Mouse (Mus musculus): ENCODE data around the gene Gm28308.

The Gm28308 gene

GRCm38 (mm10) chr6:52165441-52166370, 47.4 kb downstream of the Gm28308 start:
- no peak for DNase-seq

GRCm38 (mm10) chr6:52164626-52165440, 48.3 kb downstream of the Gm28308 start, which contains the start of gene Hoxa2:
Gene Hoxa2, minus strand, starts transcription at chr6:52164831.
- DNase-seq, result no peak

GRCm38 (mm10) chr6:52164051-52164625, 49.0 kb downstream of the Gm28308 start:
- no peak for DNase-seq

- no peak for DNase-seq
Observed at GRCm38 (mm10) chr6:52163366-52164031, 49.6 kb downstream of the Gm28308 start.

DNA sequence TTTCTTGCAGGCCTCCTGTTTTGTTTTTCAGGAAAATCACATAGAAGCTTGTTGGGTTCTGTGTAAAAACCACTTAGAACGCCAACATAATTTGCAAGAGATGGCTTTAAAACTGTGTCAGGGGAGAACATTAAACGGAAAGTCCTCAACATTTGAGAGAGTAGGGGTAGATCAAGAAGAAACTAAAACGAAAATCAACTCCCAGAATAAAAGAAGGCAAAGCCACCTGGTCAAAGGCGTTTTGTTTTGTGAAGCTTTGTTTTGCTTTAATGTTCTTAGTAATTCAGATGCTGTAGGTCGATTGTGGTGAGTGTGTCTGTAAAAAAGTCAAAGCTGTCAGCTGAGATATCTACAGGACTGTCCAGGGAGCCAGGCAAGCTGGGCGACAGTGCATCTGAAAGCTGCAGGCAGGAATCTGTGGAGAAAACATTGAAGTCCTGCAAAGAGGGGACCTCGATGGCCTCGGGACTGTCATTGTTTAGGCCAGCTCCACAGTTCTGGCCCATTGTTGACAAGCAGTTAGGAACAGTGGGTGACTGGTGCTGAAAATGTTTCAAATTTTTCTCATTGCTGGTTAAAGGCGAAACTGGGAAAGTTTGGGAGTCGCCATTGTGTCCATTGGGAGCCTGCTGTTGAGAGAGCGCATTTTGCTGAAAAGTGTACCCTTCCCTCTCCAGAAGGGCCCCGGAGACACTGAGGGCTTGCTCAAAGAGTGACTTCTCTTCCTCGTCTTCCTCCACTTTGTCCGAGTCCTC, 50.4 kb downstream of the Gm28308 start:
- DNase-seq, result no peak

GRCm38 (mm10) chr6:52162093-52162380, 51.1 kb downstream of the Gm28308 start:
- no peak for DNase-seq

- no peak for DNase-seq
Observed at GRCm38 (mm10) chr6:52161336-52162092, 51.6 kb downstream of the Gm28308 start.

GRCm38 (mm10) chr6:52160511-52161335, 52.4 kb downstream of the Gm28308 start:
- DNase-seq, result no peak

GRCm38 (mm10) chr6:52159979-52160378, 53.2 kb downstream of the Gm28308 start:
- no peak for DNase-seq

GRCm38 (mm10) chr6:52159164-52159761, 53.9 kb downstream of the Gm28308 start:
- DNase-seq, result no peak

DNA sequence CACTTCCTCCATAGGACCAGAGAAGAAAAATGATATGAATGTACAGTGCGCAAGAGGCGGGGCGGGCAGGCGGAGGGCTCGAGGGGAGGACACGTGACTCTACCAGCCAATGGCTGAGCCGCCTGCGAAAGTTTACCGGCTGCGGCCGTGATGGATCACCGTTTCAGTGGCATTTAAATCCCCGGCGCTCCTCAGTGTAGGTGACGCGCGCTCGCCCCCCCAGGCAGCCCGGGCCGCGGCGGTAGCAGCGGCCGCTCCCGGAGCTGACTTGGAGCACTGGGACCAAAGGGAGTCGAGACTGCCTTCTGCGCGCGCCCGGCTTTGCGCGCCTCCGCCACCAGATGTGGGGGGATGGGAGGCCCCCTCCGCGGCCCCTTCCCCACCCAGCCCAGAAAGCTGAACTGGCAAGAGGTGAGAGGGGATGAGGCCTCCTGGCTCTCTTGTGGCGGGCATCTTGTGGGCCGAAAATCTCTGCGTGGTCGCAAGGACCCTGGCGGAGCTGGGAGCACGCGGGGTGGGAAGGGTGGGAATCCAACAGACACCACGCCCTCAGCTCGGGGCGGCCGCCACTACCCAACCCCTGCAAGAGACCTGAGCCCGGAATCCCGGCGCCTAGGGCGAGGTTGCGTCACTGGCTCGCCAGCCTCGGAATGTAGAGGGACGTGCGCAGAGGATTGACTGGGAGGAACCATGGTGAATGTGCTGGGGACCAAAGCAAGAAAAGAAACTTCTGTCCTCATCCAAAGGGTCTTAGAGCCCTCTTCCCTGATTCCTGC, 54.7 kb downstream of the Gm28308 start, which contains the start of gene Hoxa1:
Gene Hoxa1 (minus strand): TSS at position 42 of the 776 bp plus-strand sequence.
- peak; percentile 70 for DNase-seq

DNA sequence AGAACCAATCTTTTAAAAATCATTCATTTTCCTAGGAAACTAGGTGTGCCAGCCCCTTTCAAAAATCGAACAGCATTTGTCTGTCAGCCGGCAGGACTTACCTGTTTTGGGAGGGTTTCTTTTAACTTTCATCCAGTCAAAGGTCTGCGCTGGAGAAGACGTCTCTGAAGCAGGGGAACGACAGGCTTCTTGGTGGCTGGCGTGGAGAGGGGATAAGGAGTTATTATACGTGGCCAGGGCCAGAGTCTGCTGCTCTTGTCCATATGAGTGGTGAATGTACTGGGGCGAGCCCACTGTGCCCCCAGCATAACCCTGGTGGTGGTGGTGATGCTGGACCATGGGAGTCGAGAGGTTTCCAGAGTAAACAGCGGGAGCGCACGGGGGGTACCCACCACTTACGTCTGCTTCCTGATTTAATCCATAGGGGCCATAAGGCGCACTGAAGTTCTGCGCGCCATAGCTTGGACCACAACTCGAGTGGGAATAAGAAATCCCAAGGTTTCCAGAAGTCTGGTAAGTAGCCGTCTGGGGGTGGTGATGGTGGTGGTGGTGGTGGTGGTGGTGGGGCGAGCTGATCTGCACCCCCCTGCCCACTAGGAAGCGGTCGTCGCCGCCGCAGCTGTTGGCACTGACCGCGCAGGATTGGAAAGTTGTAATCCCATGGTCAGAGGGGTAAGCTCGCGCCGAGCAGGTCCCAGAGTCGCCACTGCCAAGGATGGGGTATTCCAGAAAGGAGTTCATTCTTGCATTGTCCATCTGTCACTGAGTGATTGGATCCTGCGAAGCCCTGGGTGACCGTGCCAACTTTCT, 55.5 kb downstream of the Gm28308 start:
- DNase-seq, result no peak

DNA sequence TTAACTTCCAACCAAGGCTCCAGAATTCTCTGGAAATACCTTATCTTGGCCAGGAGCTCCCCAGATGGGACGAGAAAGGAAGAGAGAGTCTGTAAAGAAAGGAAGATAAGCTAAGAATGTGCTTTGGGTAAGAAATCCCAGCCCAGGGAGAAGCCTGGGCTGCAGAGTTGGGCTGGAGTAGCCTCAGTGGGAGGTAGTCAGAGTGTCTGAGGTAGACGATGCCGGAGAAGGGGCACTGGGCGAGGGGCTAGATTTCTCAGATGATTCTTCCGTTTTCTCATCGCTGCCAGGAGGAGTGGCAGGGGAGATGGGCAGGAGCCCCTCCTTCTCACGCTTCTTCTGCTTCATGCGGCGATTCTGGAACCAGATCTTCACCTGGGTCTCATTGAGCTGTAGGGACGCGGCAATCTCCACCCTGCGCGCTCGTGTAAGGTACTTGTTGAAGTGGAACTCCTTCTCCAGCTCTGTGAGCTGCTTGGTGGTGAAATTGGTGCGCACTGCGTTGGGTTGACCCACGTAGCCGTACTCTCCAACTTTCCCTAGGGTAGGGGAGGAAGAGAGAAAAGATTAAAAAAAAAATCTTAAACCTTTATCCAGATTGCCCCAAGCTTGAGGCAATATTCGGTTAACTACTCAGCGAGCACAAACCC, 56.5 kb downstream of the Gm28308 start:
- no peak for DNase-seq

GRCm38 (mm10) chr6:52155471-52155870, 57.7 kb downstream of the Gm28308 start:
- DNase-seq, result no peak

DNA sequence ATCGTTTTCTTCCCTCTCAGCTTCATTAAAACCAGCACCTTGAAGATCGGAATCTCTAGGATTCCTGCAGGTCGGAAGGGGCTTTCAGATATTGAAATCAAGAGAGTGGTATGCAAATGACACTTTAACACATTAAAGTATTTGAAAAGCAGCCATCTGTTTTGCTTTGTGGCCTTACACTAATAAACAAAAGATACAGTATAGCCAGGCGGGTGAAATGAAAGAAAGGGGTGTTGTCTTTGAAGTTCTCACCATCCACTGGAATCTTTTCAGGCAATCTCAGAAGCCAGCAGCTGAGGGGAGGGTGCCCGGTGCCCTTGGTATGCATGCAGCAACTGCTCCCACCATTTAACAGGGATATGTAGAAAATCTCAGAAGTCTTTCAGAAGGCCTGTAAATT, 59.1 kb downstream of the Gm28308 start:
- no peak for DNase-seq

DNA sequence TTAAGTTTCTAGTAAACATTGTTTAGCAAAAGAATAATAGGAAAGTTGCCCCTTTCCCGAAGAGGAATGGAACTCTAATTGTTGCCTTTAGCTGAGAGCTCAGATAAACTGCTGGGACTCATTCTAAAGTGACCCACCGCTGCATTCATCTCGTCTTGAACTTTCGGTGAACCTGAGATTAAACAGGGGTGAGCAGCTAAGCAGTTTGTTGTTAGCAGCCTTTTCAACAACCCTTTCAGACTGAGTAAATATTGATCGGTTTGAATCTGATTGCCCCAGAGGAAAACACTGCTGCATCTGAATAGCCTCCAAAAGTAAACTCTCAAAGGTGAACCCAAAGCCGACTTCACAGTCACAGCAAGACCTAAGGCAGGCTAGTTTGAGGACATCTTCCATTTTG, 59.9 kb downstream of the Gm28308 start:
- no peak for DNase-seq

Data from thymus, postnatal 4 days (tissue).